Mouse (Mus musculus) bone marrow, adult 2 months (tissue): ENCODE measurements around the gene Nnat. TPM values are rescaled to one million over a fixed set of nuclear protein-coding genes. Genes with fewer than 3 reads are reported as not detected.

Source experiments
- H3K27ac ChIP-seq: fragments of 200-500 bp; 2 replicates; pipeline ENCODE4 v1.5.1; 2012; ENCODE audit warnings: low read depth, mild to moderate bottlenecking, control low read depth, inconsistent platforms, low read length; ENCODE audit not compliant: control insufficient read depth, poor library complexity, insufficient read depth
- H3K4me1 ChIP-seq: fragments of 200-500 bp; 2 replicates; pipeline ENCODE4 v1.6.1; 2011; ENCODE audit warnings: low read length; ENCODE audit not compliant: control insufficient read depth, insufficient read depth
- H3K4me3 ChIP-seq: fragments of 200-500 bp; replicated peaks from 2 replicates; pipeline ENCODE3; 2011; ENCODE audit warnings: mild to moderate bottlenecking, low read depth, low read length, control low read depth; ENCODE audit not compliant: control insufficient read depth
- CTCF ChIP-seq: fragments of 200-500 bp; IDR thresholded peaks from 2 replicates; pipeline ENCODE4 v1.5.1; 2011; ENCODE audit warnings: low read length, control low read depth; ENCODE audit not compliant: control insufficient read depth, insufficient read depth
- POLR2A ChIP-seq: fragments of 200-500 bp; IDR thresholded peaks from 2 replicates; pipeline ENCODE4 v1.6.1; 2011; ENCODE audit warnings: low read depth, mild to moderate bottlenecking, control low read depth, low read length, borderline replicate concordance; ENCODE audit not compliant: control insufficient read depth
- WGBS: fragments of 180-500 bp; shearing (Covaris S2); methylation state at CpG from one replicate; pipeline ENCODE4 v1.1.7; 2018; 5-methylcytosine and 5-hydroxymethylcytosine counted together
- polyA plus RNA-seq: library from polyadenylated mRNA; stranded (reverse); fragments of >200 nt; gene quantifications from 2 replicates; pipeline ENCODE4 v1.2.4, GENCODE M21; 2011; ENCODE audit warnings: low replicate concordance; ENCODE audit not compliant: missing spikeins, insufficient read depth, insufficient read length

Nnat gene
- polyA plus RNA-seq, 1 experiment: not detected

DNA sequence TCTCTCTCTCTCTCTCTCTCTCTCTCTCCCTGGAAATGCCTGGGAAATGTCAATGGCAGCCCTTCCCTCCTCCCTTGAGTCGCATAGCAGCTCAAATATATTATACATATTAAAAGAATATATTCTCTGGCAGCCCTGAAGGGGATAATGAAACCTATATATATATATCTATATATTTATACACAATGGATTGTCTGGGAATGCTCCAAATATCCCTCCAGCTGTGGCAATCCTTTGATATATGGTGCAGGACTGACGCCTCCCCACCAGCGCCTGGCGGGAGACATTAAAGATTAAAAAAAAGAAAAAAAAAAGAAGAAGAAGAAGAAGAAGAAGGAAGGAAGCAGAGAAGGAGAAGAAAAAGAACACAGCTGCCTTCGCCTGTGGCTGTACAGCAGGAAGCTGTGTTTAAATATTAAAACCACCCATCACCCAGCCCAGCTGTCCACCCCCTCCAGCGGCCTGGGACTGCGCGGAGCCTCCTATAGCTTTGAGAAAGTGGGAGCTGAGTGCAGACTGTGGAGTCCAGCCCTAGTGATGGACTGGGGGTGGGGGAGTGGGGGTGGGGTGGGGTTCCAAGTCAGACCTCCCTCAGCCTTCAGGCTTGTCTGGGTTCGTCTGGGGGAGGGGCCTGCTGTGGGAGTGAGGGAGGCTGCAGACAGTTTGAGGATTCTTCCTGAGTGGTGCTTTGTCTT, 47.8 kb downstream of the Nnat start:
- H3K4me3 ChIP-seq: no peak overlapping the region
- TF ChIP-seq CTCF: no peak
- TF ChIP-seq POLR2A: no peak
- H3K27ac ChIP-seq: no peak overlapping the region
- H3K4me1 ChIP-seq: no peaks in the 10 kb centered on the region
- 13% methylated on average over 9 of the region's 9 CpGs for WGBS

GRCm38 (mm10) chr2:157611735-157612134, 51.9 kb downstream of the Nnat start:
- TF ChIP-seq POLR2A (no peak), CTCF (no peak)
- Histone ChIP-seq H3K27ac (no peak overlapping the region), H3K4me3 (no peak overlapping the region), H3K4me1 (no peaks in the 10 kb centered on the region)
- WGBS: 73% methylated on average over 3 of the region's 3 CpGs

Other genes with a start within 250 kb of the Nnat start
- gene Ghrh, start 212.6 kb upstream of the Nnat start, polyA plus RNA-seq: not detected in 2 replicates
- gene Manbal, start 192.5 kb upstream of the Nnat start, polyA plus RNA-seq: 13.3 and 33.1 TPM in 2 replicates
- gene Src, start 141.6 kb upstream of the Nnat start, polyA plus RNA-seq: 13.7 and 15.4 TPM in 2 replicates
- 5.0 and 23.5 TPM in 2 replicates for gene Blcap, start 11.2 kb downstream of the Nnat start, polyA plus RNA-seq
- gene Ctnnbl1, start 177.3 kb downstream of the Nnat start, polyA plus RNA-seq: 8.7 and 17.4 TPM in 2 replicates